Mouse (Mus musculus) liver (tissue): ENCODE results near the gene Krt90.

Source experiments
- DNase-seq: peaks from one replicate; pipeline ENCODE4 v3.0.0-alpha.2; 2020; ENCODE audit warnings: mixed read lengths

Krt90 gene

DNA sequence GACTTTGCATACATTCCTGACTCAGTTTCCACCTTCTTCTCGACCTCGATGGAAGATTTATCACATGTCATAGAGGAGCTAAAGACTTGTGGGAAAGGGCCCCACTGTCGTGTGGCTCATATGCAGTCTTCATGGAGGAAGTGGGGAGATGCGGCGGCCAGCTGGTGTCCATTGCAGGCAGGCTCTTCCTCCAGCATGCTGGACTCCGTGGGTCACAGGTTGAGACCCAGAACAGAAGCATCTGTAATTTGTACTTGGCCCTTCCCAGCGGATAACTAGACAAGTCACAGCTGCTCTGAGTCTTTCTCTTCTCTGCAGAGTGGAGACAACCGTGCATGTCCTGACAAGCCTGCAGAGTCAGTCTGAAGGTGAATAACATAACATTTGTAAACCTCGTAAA is 54.5 kb downstream of the Krt90 start:
- DNase-seq: no peak

DNA sequence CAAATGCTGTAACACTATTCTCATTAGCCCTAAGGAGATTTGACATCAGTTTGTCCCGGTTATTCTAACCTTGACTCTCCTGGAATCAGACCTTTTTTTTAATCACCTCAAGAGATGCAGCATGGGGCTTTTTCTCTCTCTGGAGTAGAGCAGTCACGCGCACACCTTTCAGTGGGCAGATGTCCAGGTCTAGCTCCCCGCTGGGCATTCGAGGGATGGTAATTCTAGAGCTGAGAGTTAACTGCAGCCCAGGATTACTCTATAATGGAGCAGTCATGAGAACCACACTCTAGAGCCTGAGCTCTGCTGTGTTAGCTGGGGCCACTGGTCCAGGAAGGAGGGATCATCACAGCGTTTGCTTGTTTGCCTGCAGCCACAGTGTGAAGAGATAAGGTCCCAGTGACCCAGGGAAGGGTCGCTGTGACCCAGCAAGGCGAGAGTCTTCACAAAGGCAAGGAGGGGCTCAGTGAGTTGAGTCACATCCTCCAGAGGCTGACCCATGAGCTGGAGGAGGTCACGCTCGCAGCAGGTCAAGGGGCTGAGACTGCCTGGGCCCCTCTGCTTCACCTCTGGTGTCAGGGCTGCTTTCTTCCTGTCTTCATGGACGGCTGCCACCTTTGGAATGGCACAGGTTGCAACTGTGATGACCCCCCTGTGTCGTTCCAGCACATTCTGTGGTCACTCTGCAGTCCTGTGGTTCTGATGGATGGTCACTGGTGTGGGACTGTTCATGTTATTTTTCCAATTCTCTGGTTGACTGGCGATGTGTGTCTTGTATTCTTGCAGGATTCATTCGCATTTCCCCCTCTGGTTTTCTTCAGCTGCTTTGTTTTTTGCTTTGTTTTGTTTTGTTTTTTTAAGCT is 55.6 kb downstream of the Krt90 start:
- no peak for DNase-seq
